1 mouse cellular context compared by ENCODE assay signal in the genomic region with DNA sequence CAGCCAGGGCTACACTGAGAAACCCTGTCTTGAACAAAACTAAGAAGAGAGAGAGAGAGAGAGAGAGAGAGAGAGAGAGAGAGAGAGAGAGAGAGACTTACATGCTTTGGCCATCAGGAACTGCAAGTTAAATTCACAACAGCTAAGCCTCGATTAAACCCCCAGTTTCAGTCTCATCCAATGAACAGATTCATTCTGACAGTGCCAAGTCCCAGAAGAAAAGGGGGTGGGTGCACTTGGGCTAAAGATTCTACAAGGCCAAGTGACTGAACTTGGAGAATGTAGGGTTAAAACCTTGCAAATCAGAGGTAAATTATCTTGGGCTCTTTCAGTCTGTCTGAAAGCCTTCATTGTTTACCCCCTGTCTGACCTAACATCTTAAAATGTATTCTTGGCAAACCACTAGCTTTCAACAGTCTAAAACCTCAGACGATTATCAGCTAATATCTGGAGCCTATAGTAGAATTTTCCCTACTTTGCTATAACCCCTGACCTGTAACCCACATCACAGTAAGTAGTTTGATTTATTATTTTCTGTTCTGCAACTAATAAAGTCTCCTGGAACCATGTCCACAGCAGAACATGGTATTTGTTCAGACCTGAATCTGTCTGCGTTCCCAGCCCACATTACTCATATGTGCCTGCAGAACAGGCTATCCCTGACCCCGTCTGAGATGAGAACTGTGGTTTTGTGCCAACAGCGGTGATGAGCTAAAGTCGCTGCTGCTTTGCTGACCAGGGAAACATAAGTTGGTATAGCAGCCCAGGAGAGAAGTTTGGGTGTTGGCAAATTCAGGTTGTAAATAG.
TF ChIP-seq lines count a peak whose summit lies in the region.

No protein-coding gene starts in this region.

TF ChIP-seq in myocyte, 11 proteins besides CTCF, POLR2A, EP300 and RAD21 (continued from another document):
- TF ChIP-seq TCF3 (IDR thresholded peaks at IDR 0.05; ENCODE audit: insufficient read length, low read depth): no peak
- TF ChIP-seq MAX (IDR thresholded peaks at IDR 0.05; ENCODE audit: low read depth): no peak
- TF ChIP-seq MYOD1 (IDR thresholded peaks at IDR 0.05; ENCODE audit: control insufficient read depth in 1 of 3, insufficient read length in 2 of 3, low read depth in 2 of 3): no peak
- TF ChIP-seq CEBPB (IDR thresholded peaks at IDR 0.05; ENCODE audit: insufficient read depth, poor library complexity, severe bottlenecking): no peak
- no peak for TF ChIP-seq REST (IDR thresholded peaks at IDR 0.05; ENCODE audit: insufficient read depth, insufficient read length)
